Mouse (Mus musculus) c-Kit-positive CD71-negative TER-119-negative erythroid progenitor cells, embryonic 14.5 days (primary cell): Measurements from ENCODE around the gene Knop1.

Experiments
- DNase-seq: peaks from one replicate; pipeline ENCODE4 v3.0.0-alpha.2; 2013; ENCODE audit warnings: low read depth

Knop1 gene

GRCm38 (mm10) chr7:118855877-118856304 is at the start of gene Knop1:
TSS of gene Knop1 (minus strand) at chr7:118856254.
- no peak for DNase-seq

- no peak for DNase-seq
Measured at GRCm38 (mm10) chr7:118904530-118904929, 48.5 kb upstream of the Knop1 start.

- DNase-seq: no peak
Measured at GRCm38 (mm10) chr7:118903879-118904278, 47.8 kb upstream of the Knop1 start.

- DNase-seq: no peak
Measured at GRCm38 (mm10) chr7:118902944-118903343, 46.9 kb upstream of the Knop1 start.

- DNase-seq: no peak
Measured at GRCm38 (mm10) chr7:118900090-118900489, 44.0 kb upstream of the Knop1 start.

- no peak for DNase-seq
Measured at GRCm38 (mm10) chr7:118898063-118898462, 42.0 kb upstream of the Knop1 start.

- no peak for DNase-seq
Measured at GRCm38 (mm10) chr7:118895469-118896450, 39.7 kb upstream of the Knop1 start.

- DNase-seq: no peak
Measured at GRCm38 (mm10) chr7:118889046-118889680, 33.1 kb upstream of the Knop1 start.

GRCm38 (mm10) chr7:118887303-118888055 is 31.4 kb upstream of the Knop1 start:
- no peak for DNase-seq

GRCm38 (mm10) chr7:118884969-118885368 is 28.9 kb upstream of the Knop1 start:
- DNase-seq: no peak

GRCm38 (mm10) chr7:118883957-118884356 is 27.9 kb upstream of the Knop1 start:
- no peak for DNase-seq

- DNase-seq: no peak
Measured at GRCm38 (mm10) chr7:118879466-118880029, 23.5 kb upstream of the Knop1 start.

GRCm38 (mm10) chr7:118865362-118865761 is 9.3 kb upstream of the Knop1 start:
- DNase-seq: no peak

- no peak for DNase-seq
Measured at GRCm38 (mm10) chr7:118858640-118859039, 2.6 kb upstream of the Knop1 start.

- DNase-seq: peak; percentile 79
Measured at GRCm38 (mm10) chr7:118855171-118855876, 730 bp downstream of the Knop1 start, which contains the start of gene Iqck. TSS of gene Iqck (plus strand) at chr7:118855752.

GRCm38 (mm10) chr7:118854606-118855005 is 1.4 kb downstream of the Knop1 start:
- DNase-seq: no peak

GRCm38 (mm10) chr7:118852611-118853010 is 3.4 kb downstream of the Knop1 start:
- no peak for DNase-seq

- DNase-seq: no peak
Measured at GRCm38 (mm10) chr7:118851571-118851970, 4.5 kb downstream of the Knop1 start.

- DNase-seq: no peak
Measured at GRCm38 (mm10) chr7:118850676-118851290, 5.3 kb downstream of the Knop1 start.

- DNase-seq: no peak
Measured at GRCm38 (mm10) chr7:118849543-118850250, 6.4 kb downstream of the Knop1 start.
